Mouse (Mus musculus) neural tube, embryonic 10.5 days (tissue): ENCODE measurements around the gene Limch1.
A peak's percentile ranks its signal among the peaks of the same experiment; 100 is the strongest.

Experiments
- DNase-seq: peaks from one replicate; pipeline ENCODE4 v3.0.0-alpha.2; 2017; ENCODE audit warnings: low spot score; ENCODE audit errors: extremely low spot score

Limch1 gene

GRCm38 (mm10) chr5:67013926-67014325, 268.3 kb downstream of the Limch1 start:
- no peak for DNase-seq

GRCm38 (mm10) chr5:67016450-67016849, 270.8 kb downstream of the Limch1 start:
- DNase-seq: peak; percentile 77

GRCm38 (mm10) chr5:67024459-67025050, 278.9 kb downstream of the Limch1 start:
- no peak for DNase-seq

- no peak for DNase-seq
Measured at GRCm38 (mm10) chr5:67025095-67025494, 279.5 kb downstream of the Limch1 start.

- no peak for DNase-seq
Measured at GRCm38 (mm10) chr5:67025581-67025980, 280.0 kb downstream of the Limch1 start.

GRCm38 (mm10) chr5:67028786-67029185, 283.2 kb downstream of the Limch1 start:
- DNase-seq: no peak

- DNase-seq: no peak
Measured at GRCm38 (mm10) chr5:67029946-67030345, 284.3 kb downstream of the Limch1 start.

- DNase-seq: no peak
Measured at GRCm38 (mm10) chr5:67032601-67033000, 287.0 kb downstream of the Limch1 start.

- no peak for DNase-seq
Measured at GRCm38 (mm10) chr5:67043932-67044331, 298.3 kb downstream of the Limch1 start.

GRCm38 (mm10) chr5:67048003-67048402, 302.4 kb downstream of the Limch1 start:
- DNase-seq: peak; percentile 51

GRCm38 (mm10) chr5:67057803-67058202, 312.2 kb downstream of the Limch1 start:
- DNase-seq: no peak

GRCm38 (mm10) chr5:67060519-67060918, 314.9 kb downstream of the Limch1 start:
- no peak for DNase-seq

- DNase-seq: no peak
Measured at GRCm38 (mm10) chr5:67063596-67063995, 318.0 kb downstream of the Limch1 start.

GRCm38 (mm10) chr5:67083117-67083516, 337.5 kb downstream of the Limch1 start:
- no peak for DNase-seq

GRCm38 (mm10) chr5:67090856-67091255, 345.2 kb downstream of the Limch1 start:
- no peak for DNase-seq

GRCm38 (mm10) chr5:67091766-67092165, 346.1 kb downstream of the Limch1 start:
- DNase-seq: no peak

- no peak for DNase-seq
Measured at GRCm38 (mm10) chr5:67093991-67094390, 348.4 kb downstream of the Limch1 start.

- peak; percentile 66 for DNase-seq
Measured at GRCm38 (mm10) chr5:67095153-67095552, 349.5 kb downstream of the Limch1 start.

- peak; percentile 75 for DNase-seq
Measured at GRCm38 (mm10) chr5:67095651-67096377, 350.2 kb downstream of the Limch1 start.

GRCm38 (mm10) chr5:67096378-67096771, 350.7 kb downstream of the Limch1 start:
- DNase-seq: peak; percentile 76

- peak; percentile 67 for DNase-seq
Measured at GRCm38 (mm10) chr5:67097106-67098050, 351.8 kb downstream of the Limch1 start.
